Mouse (Mus musculus) limb, embryonic 12.5 days (tissue): Measurements from ENCODE around the gene Sh3bp5. TPM values are rescaled to one million over a fixed set of nuclear protein-coding genes. Genes with fewer than 3 reads are reported as not detected.
A peak's percentile ranks its signal among the peaks of the same experiment; 100 is the strongest.

Experiments used
- ATAC-seq: fragments of 200-750 bp; cut with Nextera tagmentation; 2 replicates; pipeline ENCODE4 v1.8.0; 2017; ENCODE audit warnings: low read depth, moderate TSS enrichment; ENCODE audit not compliant: insufficient number of reproducible peaks, insufficient read depth, low FRiP score, low TSS enrichment
- H3K27ac ChIP-seq: fragments of 300-500 bp; sonication (generic); 2 replicates; pipeline ENCODE4 v1.5.1; 2016; ENCODE audit warnings: mild to moderate bottlenecking, moderate library complexity
- H3K27me3 ChIP-seq: fragments of 300-500 bp; sonication (generic); 2 replicates; pipeline ENCODE4 v1.6.1; 2016; ENCODE audit warnings: mild to moderate bottlenecking, moderate library complexity
- H3K36me3 ChIP-seq: fragments of 300-500 bp; sonication (generic); 2 replicates; pipeline ENCODE4 v1.6.1; 2016; ENCODE audit warnings: mild to moderate bottlenecking, moderate library complexity
- H3K4me1 ChIP-seq: fragments of 300-500 bp; sonication (generic); replicated peaks from 2 replicates; pipeline ENCODE4 v1.6.1; 2016
- H3K4me2 ChIP-seq: fragments of 300-500 bp; sonication (generic); 2 replicates; pipeline ENCODE4 v1.6.1; 2016; ENCODE audit warnings: mild to moderate bottlenecking, moderate library complexity
- H3K4me3 ChIP-seq: fragments of 300-500 bp; sonication (generic); replicated peaks from 2 replicates; pipeline ENCODE4 v1.5.1; 2016; ENCODE audit warnings: mild to moderate bottlenecking
- H3K9ac ChIP-seq: fragments of 300-500 bp; sonication (generic); replicated peaks from 2 replicates; pipeline ENCODE4 v1.6.1; 2016; ENCODE audit warnings: mild to moderate bottlenecking, moderate library complexity
- H3K9me3 ChIP-seq: fragments of 300-500 bp; sonication (generic); 2 replicates; pipeline ENCODE4 v1.6.1; 2016; ENCODE audit warnings: mild to moderate bottlenecking, moderate library complexity
- WGBS: fragments of 180-500 bp; shearing (Covaris S2); methylation state at CpG from one replicate; pipeline ENCODE4 v1.1.7; 2016; 5-methylcytosine and 5-hydroxymethylcytosine counted together
- polyA plus RNA-seq: library from polyadenylated mRNA; unstranded; fragments of >200 nt; fragmentation: Nextera tagmentation; extraction: Ambion mirVana; gene quantifications from 2 replicates; pipeline ENCODE4 v1.2.1, GENCODE M21; 2016

Sh3bp5 gene
- polyA plus RNA-seq, 1 experiment from 2014 or later = 41.9 TPM

DNA sequence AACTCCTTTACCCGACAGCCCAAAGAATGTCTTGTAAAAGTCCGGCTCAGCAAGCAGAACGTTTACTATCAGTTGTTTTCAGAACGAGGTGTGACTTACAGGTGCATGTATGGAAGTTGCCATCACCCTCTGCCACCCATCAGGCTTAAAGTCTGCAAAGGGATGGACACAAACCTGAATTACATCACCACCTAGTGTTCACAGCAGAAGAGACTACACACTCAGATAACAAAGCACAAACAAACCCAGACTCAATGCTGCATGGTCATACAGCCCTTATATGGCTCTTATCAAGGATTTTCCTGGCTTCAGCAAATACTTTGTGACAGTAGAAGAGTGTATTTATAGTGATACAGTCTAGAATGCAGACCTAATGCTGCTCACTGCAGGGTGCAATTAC is 108.2 kb downstream of the Sh3bp5 start:
- WGBS = 78% methylated on average over 4 of the region's 4 CpGs
- ATAC-seq = no peak
- H3K36me3 ChIP-seq = no peaks in the 10 kb centered on the region
- H3K4me1 ChIP-seq = no peaks in the 10 kb centered on the region
- H3K27me3 ChIP-seq = peaks cover 10% of the 10 kb centered on the region
- H3K9me3 ChIP-seq = no peaks in the 10 kb centered on the region
- H3K4me2 ChIP-seq = no peak overlapping the region
- H3K9ac ChIP-seq = no peak overlapping the region
- no peak overlapping the region for H3K4me3 ChIP-seq
- H3K27ac ChIP-seq = no peak overlapping the region

- H3K4me1 ChIP-seq = no peaks in the 10 kb centered on the region
- H3K27ac ChIP-seq = no peak overlapping the region
- H3K4me2 ChIP-seq = no peak overlapping the region
- no peaks in the 10 kb centered on the region for H3K36me3 ChIP-seq
- WGBS = 91% methylated on average over 1 of the region's 1 CpGs
- no peak overlapping the region for H3K9ac ChIP-seq
- no peak overlapping the region for H3K4me3 ChIP-seq
- H3K27me3 ChIP-seq = peaks cover 10% of the 10 kb centered on the region
- ATAC-seq = no peak
- no peaks in the 10 kb centered on the region for H3K9me3 ChIP-seq
Measured at GRCm38 (mm10) chr14:31327196-31327595, 108.7 kb downstream of the Sh3bp5 start.

DNA sequence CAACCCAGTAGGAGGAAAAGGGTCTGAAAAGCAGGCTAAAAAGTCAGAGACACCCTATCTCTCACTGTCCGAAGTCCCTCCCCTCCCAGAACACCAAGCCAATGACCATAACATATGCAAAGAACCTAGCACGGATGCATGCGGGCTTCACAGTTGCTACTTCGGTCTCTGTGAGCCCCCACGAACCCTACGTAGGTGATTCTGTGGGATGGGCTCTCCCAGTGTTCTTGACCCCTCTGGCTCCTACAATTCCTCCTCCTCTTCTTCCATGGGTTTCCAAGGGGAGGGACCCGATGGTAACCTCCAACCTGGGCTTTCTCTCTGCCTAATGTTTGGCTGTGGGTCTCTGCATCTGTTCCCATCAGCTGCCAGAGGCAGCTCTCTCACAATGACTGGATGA is 109.1 kb downstream of the Sh3bp5 start:
- no peak overlapping the region for H3K4me3 ChIP-seq
- no peaks in the 10 kb centered on the region for H3K9me3 ChIP-seq
- no peak overlapping the region for H3K27ac ChIP-seq
- ATAC-seq = no peak
- no peaks in the 10 kb centered on the region for H3K36me3 ChIP-seq
- H3K9ac ChIP-seq = no peak overlapping the region
- H3K4me2 ChIP-seq = no peak overlapping the region
- 72% methylated on average over 7 of the region's 7 CpGs for WGBS
- no peaks in the 10 kb centered on the region for H3K4me1 ChIP-seq
- peaks cover 10% of the 10 kb centered on the region for H3K27me3 ChIP-seq

- no peak for ATAC-seq
- no peaks in the 10 kb centered on the region for H3K36me3 ChIP-seq
- no peak overlapping the region for H3K9ac ChIP-seq
- no peak overlapping the region for H3K4me2 ChIP-seq
- H3K9me3 ChIP-seq = no peaks in the 10 kb centered on the region
- H3K4me3 ChIP-seq = no peak overlapping the region
- no peak overlapping the region for H3K27ac ChIP-seq
- peaks cover 6% of the 10 kb centered on the region for H3K27me3 ChIP-seq
- H3K4me1 ChIP-seq = no peaks in the 10 kb centered on the region
- WGBS = 54% methylated on average over 5 of the region's 5 CpGs
Measured at GRCm38 (mm10) chr14:31325551-31325950, 110.3 kb downstream of the Sh3bp5 start.

DNA sequence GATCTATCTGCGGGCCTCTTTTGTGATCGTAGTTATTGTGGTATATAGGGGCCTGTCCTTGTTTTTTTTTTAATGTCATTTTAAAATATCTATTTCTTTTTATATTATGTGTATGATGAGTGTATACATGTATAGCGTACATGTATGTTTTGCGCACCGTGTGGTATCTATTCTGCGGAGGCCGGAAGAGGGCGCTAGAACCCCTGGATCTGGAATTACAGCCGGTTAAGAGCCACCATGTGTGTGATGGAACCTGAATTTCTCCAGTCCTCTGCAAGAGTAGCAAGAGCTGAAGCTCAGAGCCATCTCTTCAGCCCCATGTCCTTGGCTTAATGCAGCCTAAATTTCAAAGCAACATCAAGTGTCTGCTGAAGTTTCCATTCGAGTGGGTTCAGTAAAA is 111.0 kb downstream of the Sh3bp5 start:
- H3K4me2 ChIP-seq = no peak overlapping the region
- no peaks in the 10 kb centered on the region for H3K36me3 ChIP-seq
- H3K4me3 ChIP-seq = no peak overlapping the region
- H3K9me3 ChIP-seq = no peaks in the 10 kb centered on the region
- H3K4me1 ChIP-seq = no peaks in the 10 kb centered on the region
- no peak overlapping the region for H3K9ac ChIP-seq
- ATAC-seq = no peak
- WGBS = 64% methylated on average over 10 of the region's 10 CpGs
- 0 out of 2 replicates have a peak, but pooled peaks cover 5% of the 10 kb centered on the region for H3K27me3 ChIP-seq
- no peak overlapping the region for H3K27ac ChIP-seq

- Histone ChIP-seq H3K4me3 (peak within 1 kb of the TSS; percentile 39), H3K36me3 (no peaks in the 10 kb centered on the region), H3K4me2 (peak within 1 kb of the TSS; percentile 66), H3K27me3 (no peaks in the 10 kb centered on the region), H3K9me3 (no peaks in the 10 kb centered on the region), H3K9ac (peak within 1 kb of the TSS; percentile 40), H3K4me1 (no peaks in the 10 kb centered on the region), H3K27ac (no peak within 1 kb of the TSS)
- no peak for ATAC-seq
- 33% methylated on average over 28 of the region's 28 CpGs for WGBS
Measured at GRCm38 (mm10) chr14:31323849-31324792, 111.8 kb downstream of the Sh3bp5 start, which contains the start of gene Dnah1. TSS of gene Dnah1 (minus strand) at chr14:31323896.

GRCm38 (mm10) chr14:31323189-31323588 is 112.7 kb downstream of the Sh3bp5 start:
- Histone ChIP-seq H3K9ac (peak overlapping the region; percentile 40; the same call in 1 of the 2 replicates), H3K4me3 (peak overlapping the region; percentile 39), H3K4me1 (no peaks in the 10 kb centered on the region), H3K4me2 (peak overlapping the region; percentile 66), H3K36me3 (no peaks in the 10 kb centered on the region), H3K27me3 (no peaks in the 10 kb centered on the region), H3K9me3 (no peaks in the 10 kb centered on the region), H3K27ac (no peak overlapping the region)
- ATAC-seq = no peak
- WGBS = 82% methylated on average over 4 of the region's 4 CpGs

DNA sequence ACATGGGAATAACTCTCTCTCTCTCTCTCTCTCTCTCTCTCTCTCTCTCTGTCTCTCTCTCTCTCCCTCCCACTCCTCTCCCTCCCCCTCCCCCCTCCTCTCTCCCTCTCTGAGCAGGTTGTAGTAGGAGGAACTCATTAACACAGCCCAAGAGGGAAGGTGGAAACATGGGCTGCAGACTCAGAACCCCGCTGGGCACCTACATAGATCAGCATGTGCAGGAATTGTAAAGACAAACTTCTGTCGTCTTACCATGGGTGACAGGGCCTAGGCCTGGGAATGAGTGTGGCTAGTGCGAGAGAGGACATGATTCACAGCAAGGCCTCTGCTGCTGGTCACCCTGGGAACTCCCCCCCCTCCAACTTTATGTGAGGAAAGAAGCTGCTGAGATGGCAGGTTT is 113.7 kb downstream of the Sh3bp5 start:
- no peak for ATAC-seq
- 81% methylated on average over 3 of the region's 3 CpGs for WGBS

DNA sequence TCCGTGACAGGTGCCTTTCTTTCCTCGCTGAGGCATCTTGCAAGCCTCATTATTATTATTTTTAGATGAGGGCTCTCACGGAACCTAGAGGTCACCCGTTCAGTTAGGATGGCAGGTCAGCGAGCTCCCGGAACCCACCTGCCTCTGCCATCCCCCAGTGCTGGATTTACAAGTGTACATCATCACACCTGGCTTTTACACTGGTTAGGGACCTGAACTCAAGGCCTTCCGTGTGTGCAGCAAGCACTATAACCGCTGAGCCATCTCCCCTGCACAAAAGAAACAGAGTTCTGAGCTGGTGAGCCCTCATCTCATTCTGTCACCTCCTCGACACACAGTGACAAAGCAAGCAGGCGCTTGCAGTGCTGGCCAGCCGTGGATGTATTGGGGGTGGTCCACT is 114.7 kb downstream of the Sh3bp5 start:
- 84% methylated on average over 11 of the region's 11 CpGs for WGBS
- H3K4me2 ChIP-seq = no peak overlapping the region
- H3K27me3 ChIP-seq = no peaks in the 10 kb centered on the region
- no peaks in the 10 kb centered on the region for H3K9me3 ChIP-seq
- no peaks in the 10 kb centered on the region for H3K4me1 ChIP-seq
- H3K9ac ChIP-seq = no peak overlapping the region
- H3K36me3 ChIP-seq = no peaks in the 10 kb centered on the region
- no peak overlapping the region for H3K27ac ChIP-seq
- no peak for ATAC-seq
- H3K4me3 ChIP-seq = no peak overlapping the region

More for the DNA sequence above, 113.7 kb downstream of the Sh3bp5 start:
- no peaks in the 10 kb centered on the region for H3K4me1 ChIP-seq
- no peak overlapping the region for H3K4me2 ChIP-seq
- H3K9me3 ChIP-seq = no peaks in the 10 kb centered on the region
- H3K4me3 ChIP-seq = no peak overlapping the region
- H3K27ac ChIP-seq = no peak overlapping the region
- H3K27me3 ChIP-seq = no peaks in the 10 kb centered on the region
- H3K36me3 ChIP-seq = no peaks in the 10 kb centered on the region
- H3K9ac ChIP-seq = no peak overlapping the region

DNA sequence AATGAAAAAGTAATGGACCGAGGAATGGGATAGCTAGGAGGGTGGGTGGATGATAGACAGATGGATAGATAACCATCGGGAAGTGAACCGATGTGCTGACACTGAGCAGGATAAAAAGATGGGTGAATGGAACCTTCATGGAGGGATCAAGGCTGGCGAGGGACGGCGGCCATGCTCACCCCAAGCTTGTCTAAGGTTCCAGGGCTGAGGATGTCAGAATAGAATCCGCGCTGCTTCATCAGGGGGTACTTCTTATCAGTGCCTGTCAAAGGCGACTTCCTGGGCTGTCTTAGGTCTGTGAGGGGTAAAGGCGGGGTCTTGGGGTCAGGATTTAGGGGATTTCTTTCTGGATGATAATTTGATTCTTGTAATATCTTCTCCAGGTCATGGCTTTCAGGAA is 116.3 kb downstream of the Sh3bp5 start:
- no peak for ATAC-seq
- Histone ChIP-seq H3K4me1 (no peaks in the 10 kb centered on the region), H3K4me2 (no peak overlapping the region), H3K27me3 (no peaks in the 10 kb centered on the region), H3K36me3 (no peaks in the 10 kb centered on the region), H3K9ac (no peak overlapping the region), H3K4me3 (no peak overlapping the region), H3K27ac (no peak overlapping the region), H3K9me3 (no peaks in the 10 kb centered on the region)
- WGBS = 87% methylated on average over 10 of the region's 10 CpGs

DNA sequence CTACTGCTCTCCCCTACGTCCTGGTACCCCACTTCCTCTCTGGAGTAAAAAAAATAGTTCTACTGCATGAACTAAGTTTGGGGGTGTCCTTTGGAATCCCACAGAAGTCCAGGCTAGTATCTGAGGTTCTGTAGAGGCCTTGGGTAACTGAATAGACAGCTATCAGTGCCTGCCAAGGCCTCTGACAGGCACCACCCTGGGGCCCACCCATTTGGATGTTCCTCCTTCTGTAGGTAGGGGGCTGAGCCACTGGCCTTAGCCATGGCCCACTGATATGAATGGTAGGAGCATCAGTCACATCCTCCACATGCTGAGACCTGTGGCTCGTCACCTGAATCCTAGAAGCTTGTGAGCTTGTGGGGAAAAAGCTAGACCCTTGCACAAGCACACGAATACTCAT is 118.1 kb downstream of the Sh3bp5 start:
- Histone ChIP-seq H3K9ac (no peak overlapping the region), H3K4me1 (peaks cover 4% of the 10 kb centered on the region; the same call in 1 of the 2 replicates), H3K27me3 (no peaks in the 10 kb centered on the region), H3K36me3 (no peaks in the 10 kb centered on the region), H3K27ac (no peak overlapping the region), H3K4me2 (no peak overlapping the region), H3K4me3 (no peak overlapping the region), H3K9me3 (no peaks in the 10 kb centered on the region)
- 81% methylated on average over 3 of the region's 3 CpGs for WGBS
- ATAC-seq = no peak
